Mouse (Mus musculus) kidney, embryonic 14.5 days (tissue): ENCODE data around the gene Olfr147. TPM values are rescaled to one million over a fixed set of nuclear protein-coding genes. Genes with fewer than 3 reads are reported as not detected.

ENCODE experiments used
- polyA plus RNA-seq: library from polyadenylated mRNA; unstranded; fragments of >200 nt; fragmentation: Nextera tagmentation; extraction: Ambion mirVana; gene quantifications from 2 replicates; pipeline ENCODE4 v1.2.1, GENCODE M21; 2014

Olfr147 gene
- polyA plus RNA-seq, 1 experiment from 2014 or later = not detected

Other genes starting within 250 kb of the Olfr147 start
- not detected in 2 replicates for gene Olfr891, start 220.9 kb upstream of the Olfr147 start, polyA plus RNA-seq
- not detected in 2 replicates for gene Olfr893, start 193.3 kb upstream of the Olfr147 start, polyA plus RNA-seq
- not detected in 2 replicates for gene Olfr894, start 183.6 kb upstream of the Olfr147 start, polyA plus RNA-seq
- not detected in 2 replicates for gene Olfr143, start 148.9 kb upstream of the Olfr147 start, polyA plus RNA-seq
- gene Olfr895, start 133.8 kb upstream of the Olfr147 start, polyA plus RNA-seq = not detected in 2 replicates
- gene Olfr896-ps1, start 110.6 kb upstream of the Olfr147 start, polyA plus RNA-seq = not detected in 2 replicates
- gene Olfr25, start 72.6 kb upstream of the Olfr147 start, polyA plus RNA-seq = not detected in 2 replicates
- gene Olfr898, start 53.3 kb upstream of the Olfr147 start, polyA plus RNA-seq = not detected in 2 replicates
- gene Olfr250, start 34.8 kb upstream of the Olfr147 start, polyA plus RNA-seq = not detected in 2 replicates
- gene Olfr251, start 24.6 kb upstream of the Olfr147 start, polyA plus RNA-seq = not detected in 2 replicates
- gene Olfr901, start 27.8 kb downstream of the Olfr147 start, polyA plus RNA-seq = not detected in 2 replicates
- not detected in 2 replicates for gene Olfr902, start 46.0 kb downstream of the Olfr147 start, polyA plus RNA-seq
- gene Olfr904, start 61.4 kb downstream of the Olfr147 start, polyA plus RNA-seq = not detected in 2 replicates
- gene Olfr905, start 69.4 kb downstream of the Olfr147 start, polyA plus RNA-seq = not detected in 2 replicates
- gene Olfr906, start 85.4 kb downstream of the Olfr147 start, polyA plus RNA-seq = not detected in 2 replicates
- not detected in 2 replicates for gene Olfr907, start 94.1 kb downstream of the Olfr147 start, polyA plus RNA-seq
- gene Olfr911-ps1, start 119.9 kb downstream of the Olfr147 start, polyA plus RNA-seq = not detected in 2 replicates
- gene Olfr910, start 136.2 kb downstream of the Olfr147 start, polyA plus RNA-seq = not detected in 2 replicates
- not detected in 2 replicates for gene Olfr912, start 178.5 kb downstream of the Olfr147 start, polyA plus RNA-seq
- gene Olfr913, start 191.1 kb downstream of the Olfr147 start, polyA plus RNA-seq = not detected in 2 replicates
- gene Olfr914, start 203.4 kb downstream of the Olfr147 start, polyA plus RNA-seq = not detected in 2 replicates